Mouse (Mus musculus) naive thymus-derived CD4-positive, alpha-beta T cell, adult 2 months (primary cell): ENCODE data around the gene Psma7.

ENCODE experiments used
- DNase-seq: peaks from one replicate; pipeline ENCODE4 v3.0.0-alpha.2; 2011; ENCODE audit warnings: low read depth

Gene Psma7

GRCm38 (mm10) chr2:180001635-180002034, 40.6 kb downstream of the Psma7 start:
- DNase-seq = no peak

GRCm38 (mm10) chr2:179998431-179998830, 43.8 kb downstream of the Psma7 start:
- DNase-seq = no peak

DNA sequence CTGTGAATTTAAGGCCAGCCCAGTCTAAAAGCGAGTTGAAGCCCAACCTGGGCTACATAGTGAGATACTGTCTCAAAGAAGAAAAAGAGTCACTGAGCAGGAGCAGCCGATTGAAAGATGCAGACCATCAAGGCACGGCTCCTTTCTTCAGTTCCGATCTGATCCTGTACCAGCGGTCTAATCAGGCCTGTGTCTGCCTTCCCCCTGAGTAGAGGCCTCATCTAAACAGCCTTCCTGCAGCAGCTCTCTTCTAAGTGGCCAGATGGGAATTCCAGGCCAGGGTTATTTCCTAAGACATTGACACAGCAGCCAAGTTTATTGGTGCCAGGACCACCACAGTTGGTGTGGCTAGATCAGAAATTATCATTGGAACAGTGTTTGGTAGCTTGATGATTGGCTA, 49.2 kb downstream of the Psma7 start:
- no peak for DNase-seq

DNA sequence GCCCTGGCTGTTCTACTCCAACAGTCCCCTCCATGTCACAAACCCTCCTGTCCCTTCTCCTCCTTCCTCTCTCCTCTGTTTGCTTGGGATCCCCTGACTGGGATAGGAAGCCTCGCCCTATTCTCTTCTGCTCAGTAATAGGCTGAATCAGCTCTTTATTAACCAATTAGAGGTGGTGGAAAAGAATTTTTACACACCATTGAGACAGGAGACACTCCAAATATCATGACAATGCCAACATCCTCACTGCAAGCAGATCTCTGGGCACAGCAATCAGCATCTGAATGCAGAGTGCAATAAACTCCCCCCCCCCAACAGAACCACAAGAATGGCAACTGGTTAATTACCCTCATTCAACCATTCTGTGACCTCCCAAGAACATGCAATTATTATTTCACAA, 53.1 kb downstream of the Psma7 start:
- no peak for DNase-seq

DNA sequence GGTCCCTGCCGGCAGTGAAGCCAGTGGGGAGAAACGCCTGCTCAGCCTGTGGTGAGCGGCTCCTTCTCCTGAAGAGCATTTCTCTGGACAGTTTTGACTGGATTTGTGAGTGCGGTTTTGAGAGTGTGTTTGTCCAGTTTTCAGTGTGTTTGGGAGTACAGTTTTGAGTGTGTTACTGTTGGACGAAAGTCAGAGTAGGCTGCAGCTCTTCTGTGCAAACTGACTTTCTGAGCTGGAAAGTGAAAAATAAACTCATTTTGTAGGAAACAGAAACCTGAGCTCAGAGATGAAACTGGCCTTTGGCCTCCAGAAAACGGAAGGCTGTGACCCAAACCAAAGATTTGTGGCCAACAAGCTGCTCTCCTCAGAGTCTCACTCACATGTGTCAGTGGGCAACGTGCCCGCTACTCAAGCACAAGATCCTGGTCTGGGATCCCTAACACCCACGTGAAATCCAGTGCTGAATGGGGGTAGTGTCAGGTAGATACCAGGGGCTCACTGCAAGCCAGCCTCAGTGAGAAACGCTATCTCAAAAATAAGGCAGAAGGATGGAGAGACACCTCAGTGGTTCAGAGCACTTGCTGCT, 55.7 kb downstream of the Psma7 start:
- DNase-seq = no peak
